Mouse (Mus musculus) testis, adult 2 months (tissue): ENCODE measurements around the gene Zfyve28. TPM values are rescaled to one million over a fixed set of nuclear protein-coding genes. Genes with fewer than 3 reads are reported as not detected.

Experiments
- H3K27ac ChIP-seq: fragments of 200-500 bp; 2 replicates; pipeline ENCODE4 v1.5.1; 2012; ENCODE audit warnings: low read depth, low read length; ENCODE audit not compliant: control insufficient read depth, insufficient read depth
- H3K27me3 ChIP-seq: fragments of 200-500 bp; 2 replicates; pipeline ENCODE4 v1.6.1; 2012; ENCODE audit warnings: mild to moderate bottlenecking, low read length, moderate library complexity; ENCODE audit not compliant: control insufficient read depth, insufficient read depth
- H3K36me3 ChIP-seq: fragments of 200-500 bp; 2 replicates; pipeline ENCODE4 v1.6.1; 2012; ENCODE audit warnings: mild to moderate bottlenecking, low read length; ENCODE audit not compliant: control insufficient read depth, insufficient read depth
- H3K4me1 ChIP-seq: fragments of 200-500 bp; 2 replicates; pipeline ENCODE4 v1.6.1; 2012; ENCODE audit warnings: low read length; ENCODE audit not compliant: control insufficient read depth, insufficient read depth
- H3K4me3 ChIP-seq: fragments of 200-500 bp; 2 replicates; pipeline ENCODE4 v1.5.1; 2012; ENCODE audit warnings: low read depth, mild to moderate bottlenecking, low read length, moderate library complexity, mixed read lengths; ENCODE audit not compliant: control insufficient read depth
- CTCF ChIP-seq: fragments of 200-500 bp; IDR thresholded peaks from 2 replicates; pipeline ENCODE4 v1.5.1; 2012; ENCODE audit warnings: low read depth, mild to moderate bottlenecking, inconsistent platforms, low read length, moderate library complexity; ENCODE audit not compliant: control insufficient read depth, insufficient read depth, insufficient replicate concordance
- POLR2A ChIP-seq: fragments of 200-500 bp; IDR thresholded peaks from 2 replicates; pipeline ENCODE4 v1.6.1; 2012; ENCODE audit warnings: low read depth, mild to moderate bottlenecking, inconsistent platforms, low read length, moderate library complexity; ENCODE audit not compliant: control insufficient read depth
- polyA plus RNA-seq: library from polyadenylated mRNA; depleted of rRNA; stranded (reverse); fragments of >200 nt; gene quantifications from 2 replicates; pipeline ENCODE4 v1.2.3, GENCODE M21; 2012

The Zfyve28 gene
- polyA plus RNA-seq, 1 experiment, result 2.5 TPM

GRCm38 (mm10) chr5:34187601-34188316 lies 100.5 kb downstream of the Zfyve28 start, which contains the start of gene Mxd4:
Gene Mxd4 (minus strand): TSS chr5:34187720.
- TF ChIP-seq CTCF, result no peak; the same call in 1 of the 2 replicates
- peak; percentile 95 for TF ChIP-seq POLR2A
- H3K27me3 ChIP-seq, result no peaks in the 10 kb centered on the region
- H3K27ac ChIP-seq, result peak within 1 kb of the TSS; percentile 91
- H3K4me1 ChIP-seq, result peaks cover 26% of the 10 kb centered on the region
- peak within 1 kb of the TSS; percentile 92 for H3K4me3 ChIP-seq
- no peaks in the 10 kb centered on the region for H3K36me3 ChIP-seq

GRCm38 (mm10) chr5:34186961-34187391 lies 101.3 kb downstream of the Zfyve28 start:
- Histone ChIP-seq H3K4me1 (peaks cover 26% of the 10 kb centered on the region), H3K27ac (peak overlapping the region; percentile 76), H3K27me3 (no peaks in the 10 kb centered on the region), H3K36me3 (no peaks in the 10 kb centered on the region; the same call in 1 of the 2 replicates), H3K4me3 (peak overlapping the region; percentile 92)
- TF ChIP-seq CTCF (no peak), POLR2A (peak; percentile 24; the same call in 1 of the 2 replicates)

GRCm38 (mm10) chr5:34186391-34186790 lies 101.9 kb downstream of the Zfyve28 start:
- Histone ChIP-seq H3K36me3 (no peaks in the 10 kb centered on the region; the same call in 1 of the 2 replicates), H3K4me1 (peaks cover 28% of the 10 kb centered on the region), H3K4me3 (peak overlapping the region; percentile 92), H3K27me3 (no peaks in the 10 kb centered on the region), H3K27ac (peak overlapping the region; percentile 76)
- TF ChIP-seq CTCF (no peak), POLR2A (no peak)

GRCm38 (mm10) chr5:34185791-34186190 lies 102.5 kb downstream of the Zfyve28 start:
- no peak for TF ChIP-seq CTCF
- no peak for TF ChIP-seq POLR2A
- Histone ChIP-seq H3K27me3 (no peaks in the 10 kb centered on the region), H3K4me1 (peaks cover 28% of the 10 kb centered on the region), H3K36me3 (no peaks in the 10 kb centered on the region; the same call in 1 of the 2 replicates), H3K4me3 (peak overlapping the region; percentile 92), H3K27ac (no peak overlapping the region)

GRCm38 (mm10) chr5:34185051-34185580 lies 103.1 kb downstream of the Zfyve28 start:
- H3K4me3 ChIP-seq, result peak overlapping the region; percentile 92
- peaks cover 28% of the 10 kb centered on the region for H3K4me1 ChIP-seq
- H3K27me3 ChIP-seq, result no peaks in the 10 kb centered on the region
- H3K27ac ChIP-seq, result no peak overlapping the region
- TF ChIP-seq CTCF (no peak), POLR2A (no peak)
- H3K36me3 ChIP-seq, result no peaks in the 10 kb centered on the region; the same call in 1 of the 2 replicates

- Histone ChIP-seq H3K27me3 (no peaks in the 10 kb centered on the region), H3K4me1 (peaks cover 21% of the 10 kb centered on the region), H3K27ac (peak overlapping the region; percentile 9; the same call in 1 of the 2 replicates), H3K36me3 (no peaks in the 10 kb centered on the region; the same call in 1 of the 2 replicates), H3K4me3 (no peak overlapping the region)
- TF ChIP-seq CTCF (no peak), POLR2A (no peak)
Observed at GRCm38 (mm10) chr5:34183976-34184375, 104.3 kb downstream of the Zfyve28 start.

- TF ChIP-seq POLR2A (no peak), CTCF (no peak)
- H3K4me3 ChIP-seq, result no peak overlapping the region
- no peaks in the 10 kb centered on the region for H3K27me3 ChIP-seq
- H3K27ac ChIP-seq, result peak overlapping the region; percentile 9; the same call in 1 of the 2 replicates
- peaks cover 16% of the 10 kb centered on the region for H3K4me1 ChIP-seq
- H3K36me3 ChIP-seq, result no peaks in the 10 kb centered on the region; the same call in 1 of the 2 replicates
Observed at GRCm38 (mm10) chr5:34183156-34183880, 104.9 kb downstream of the Zfyve28 start.
